Mouse (Mus musculus) heart, embryonic 13.5 days (tissue): ENCODE measurements around the gene Angptl7. TPM values are rescaled to one million over a fixed set of nuclear protein-coding genes. Genes with fewer than 3 reads are reported as not detected.

ENCODE experiments used
- ATAC-seq: fragments of 200-750 bp; cut with Nextera tagmentation; 2 replicates; pipeline ENCODE4 v1.8.0; 2017; ENCODE audit warnings: moderate TSS enrichment; ENCODE audit not compliant: insufficient number of reproducible peaks, low FRiP score, low TSS enrichment; ENCODE audit errors: extremely low read depth
- H3K27ac ChIP-seq: fragments of 300-500 bp; sonication (generic); replicated peaks from 2 replicates; pipeline ENCODE4 v1.5.1; 2015; ENCODE audit warnings: moderate library complexity, mild to moderate bottlenecking, inconsistent platforms
- H3K27me3 ChIP-seq: fragments of 300-500 bp; sonication (generic); replicated peaks from 2 replicates; pipeline ENCODE4 v1.6.1; 2015; ENCODE audit warnings: mild to moderate bottlenecking, inconsistent platforms
- H3K36me3 ChIP-seq: fragments of 300-500 bp; sonication (generic); 2 replicates; pipeline ENCODE4 v1.6.1; 2015; ENCODE audit warnings: mild to moderate bottlenecking, inconsistent platforms
- H3K4me1 ChIP-seq: fragments of 300-500 bp; sonication (generic); 2 replicates; pipeline ENCODE4 v1.6.1; 2015; ENCODE audit warnings: inconsistent platforms
- H3K4me2 ChIP-seq: fragments of 300-500 bp; sonication (generic); 2 replicates; pipeline ENCODE4 v1.6.1; 2015; ENCODE audit warnings: inconsistent platforms, mild to moderate bottlenecking, moderate library complexity
- H3K4me3 ChIP-seq: fragments of 300-500 bp; sonication (generic); 2 replicates; pipeline ENCODE4 v1.5.1; 2015; ENCODE audit warnings: moderate library complexity, mild to moderate bottlenecking, inconsistent platforms
- H3K9ac ChIP-seq: fragments of 300-500 bp; sonication (generic); 2 replicates; pipeline ENCODE4 v1.6.1; 2015; ENCODE audit warnings: inconsistent platforms, mild to moderate bottlenecking, moderate library complexity
- H3K9me3 ChIP-seq: fragments of 300-500 bp; sonication (generic); 2 replicates; pipeline ENCODE4 v1.6.1; 2016; ENCODE audit warnings: inconsistent platforms
- WGBS: fragments of 180-500 bp; shearing (Covaris S2); methylation state at CpG from one replicate; pipeline ENCODE4 v1.1.7; 2015; ENCODE audit warnings: mixed read lengths; 5-methylcytosine and 5-hydroxymethylcytosine counted together
- polyA plus RNA-seq: library from polyadenylated mRNA; unstranded; fragments of >200 nt; fragmentation: Nextera tagmentation; extraction: Ambion mirVana; gene quantifications from 2 replicates; pipeline ENCODE4 v1.2.1, GENCODE M21; 2015

Angptl7 gene
- polyA plus RNA-seq, 1 experiment from 2014 or later = 10.4 TPM

DNA sequence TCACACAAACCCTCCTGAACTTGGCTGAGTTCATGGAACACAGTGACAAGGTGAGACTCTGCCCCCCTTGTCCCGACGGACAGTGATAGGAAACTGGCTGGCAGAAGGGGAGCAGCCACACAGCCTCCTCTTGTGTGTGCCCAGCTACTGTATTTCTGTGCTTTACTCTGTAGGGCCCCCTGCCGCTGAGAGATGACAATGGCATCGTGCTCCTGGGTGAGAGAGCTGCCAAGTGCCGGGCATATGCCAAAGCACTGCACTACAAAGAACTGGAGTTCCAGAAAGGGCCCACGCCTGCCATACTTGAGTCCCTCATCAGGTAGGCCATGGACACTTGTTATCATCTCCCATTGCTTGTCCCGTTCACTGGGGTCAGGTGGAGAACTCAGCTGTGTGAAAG lies 8.8 kb downstream of the Angptl7 start:
- no peak for ATAC-seq
- H3K4me3 ChIP-seq = no peak overlapping the region
- H3K4me1 ChIP-seq = peaks cover 20% of the 10 kb centered on the region
- peaks cover 90% of the 10 kb centered on the region for H3K36me3 ChIP-seq
- no peaks in the 10 kb centered on the region for H3K27me3 ChIP-seq
- no peak overlapping the region for H3K27ac ChIP-seq
- WGBS = 78% methylated on average over 7 of the region's 7 CpGs
- no peaks in the 10 kb centered on the region for H3K9me3 ChIP-seq
- H3K9ac ChIP-seq = no peak overlapping the region
- no peak overlapping the region for H3K4me2 ChIP-seq

- no peak for ATAC-seq
- Histone ChIP-seq H3K4me1 (peaks cover 20% of the 10 kb centered on the region), H3K27me3 (no peaks in the 10 kb centered on the region), H3K36me3 (peaks cover 90% of the 10 kb centered on the region), H3K9ac (no peak overlapping the region), H3K4me2 (no peak overlapping the region), H3K4me3 (no peak overlapping the region), H3K27ac (no peak overlapping the region; the same call in 1 of the 2 replicates), H3K9me3 (no peaks in the 10 kb centered on the region)
- 44% methylated on average over 6 of the region's 6 CpGs for WGBS
These were observed 9.8 kb downstream of the Angptl7 start for GRCm38 (mm10) chr4:148490502-148490901.

- Histone ChIP-seq H3K4me1 (peaks cover 10% of the 10 kb centered on the region), H3K27ac (no peak overlapping the region), H3K27me3 (no peaks in the 10 kb centered on the region), H3K9ac (no peak overlapping the region), H3K4me2 (no peak overlapping the region), H3K9me3 (no peaks in the 10 kb centered on the region), H3K4me3 (no peak overlapping the region), H3K36me3 (peaks cover 99% of the 10 kb centered on the region)
- WGBS = 56% methylated on average over 2 of the region's 2 CpGs
- ATAC-seq = no peak
These were observed 12.4 kb downstream of the Angptl7 start for GRCm38 (mm10) chr4:148487841-148488240.

DNA sequence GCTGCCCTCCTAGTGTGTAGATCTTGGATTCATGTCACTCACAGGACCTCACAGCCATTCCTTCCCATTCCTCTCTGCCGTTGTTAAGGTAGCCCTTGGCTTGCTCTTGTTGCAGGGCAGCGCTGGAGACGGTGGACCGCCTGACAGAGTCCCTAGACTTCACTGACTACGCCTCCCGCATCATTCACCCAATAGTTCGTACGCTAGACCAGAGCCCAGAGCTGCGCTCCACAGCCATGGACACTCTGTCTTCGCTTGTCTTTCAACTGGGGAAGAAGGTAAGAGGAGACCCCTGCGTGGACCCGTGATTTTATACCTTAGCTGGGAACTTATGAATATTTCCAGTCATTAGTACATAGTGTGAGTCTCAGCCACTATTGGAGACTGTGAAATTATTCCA lies 15.7 kb downstream of the Angptl7 start:
- no peak overlapping the region for H3K27ac ChIP-seq
- no peaks in the 10 kb centered on the region for H3K4me1 ChIP-seq
- H3K4me3 ChIP-seq = no peak overlapping the region
- peaks cover 98% of the 10 kb centered on the region for H3K36me3 ChIP-seq
- H3K9me3 ChIP-seq = no peaks in the 10 kb centered on the region
- no peak for ATAC-seq
- no peak overlapping the region for H3K4me2 ChIP-seq
- no peaks in the 10 kb centered on the region for H3K27me3 ChIP-seq
- no peak overlapping the region for H3K9ac ChIP-seq
- WGBS = 93% methylated on average over 12 of the region's 12 CpGs

- ATAC-seq = no peak
- Histone ChIP-seq H3K4me2 (no peak overlapping the region), H3K4me1 (no peaks in the 10 kb centered on the region), H3K9ac (no peak overlapping the region), H3K9me3 (no peaks in the 10 kb centered on the region), H3K4me3 (no peak overlapping the region), H3K36me3 (peaks cover 97% of the 10 kb centered on the region), H3K27ac (no peak overlapping the region), H3K27me3 (no peaks in the 10 kb centered on the region)
- 88% methylated on average over 2 of the region's 2 CpGs for WGBS
These were observed 18.6 kb downstream of the Angptl7 start for GRCm38 (mm10) chr4:148481557-148482168.

DNA sequence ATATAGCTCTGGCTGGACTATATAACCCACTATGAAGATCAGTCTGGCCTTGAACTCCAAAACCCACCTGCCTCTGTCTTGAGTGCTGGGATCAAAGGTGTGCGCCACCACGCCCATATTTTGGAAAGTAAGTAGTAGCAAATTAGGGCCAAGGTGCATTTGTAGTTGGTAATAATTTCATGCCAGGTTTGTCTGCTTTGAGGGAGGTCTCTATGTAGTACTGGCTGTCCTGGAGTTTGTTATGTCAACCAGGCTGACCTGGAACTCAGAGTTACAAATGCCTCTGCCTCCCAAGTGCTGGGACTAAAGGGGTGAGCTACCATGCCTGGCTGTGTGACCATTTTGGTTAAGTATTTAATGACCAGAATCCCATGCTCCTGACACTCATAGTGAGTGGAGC lies 20.0 kb downstream of the Angptl7 start:
- Histone ChIP-seq H3K4me2 (no peak overlapping the region), H3K27me3 (no peaks in the 10 kb centered on the region), H3K9ac (no peak overlapping the region), H3K36me3 (peaks cover 97% of the 10 kb centered on the region), H3K4me1 (no peaks in the 10 kb centered on the region), H3K9me3 (no peaks in the 10 kb centered on the region), H3K4me3 (no peak overlapping the region), H3K27ac (no peak overlapping the region)
- WGBS = 91% methylated on average over 2 of the region's 2 CpGs
- ATAC-seq = no peak

GRCm38 (mm10) chr4:148473496-148473895 lies 26.8 kb downstream of the Angptl7 start:
- 86% methylated on average over 5 of the region's 5 CpGs for WGBS
- Histone ChIP-seq H3K27ac (no peak overlapping the region), H3K4me3 (no peak overlapping the region), H3K27me3 (no peaks in the 10 kb centered on the region), H3K9me3 (no peaks in the 10 kb centered on the region), H3K36me3 (peaks cover 96% of the 10 kb centered on the region), H3K4me2 (no peak overlapping the region), H3K9ac (no peak overlapping the region), H3K4me1 (no peaks in the 10 kb centered on the region)
- ATAC-seq = no peak

- WGBS = 89% methylated on average over 8 of the region's 8 CpGs
- H3K4me3 ChIP-seq = no peak overlapping the region
- H3K4me1 ChIP-seq = no peaks in the 10 kb centered on the region
- H3K4me2 ChIP-seq = no peak overlapping the region
- peaks cover 97% of the 10 kb centered on the region for H3K36me3 ChIP-seq
- no peaks in the 10 kb centered on the region for H3K9me3 ChIP-seq
- H3K27me3 ChIP-seq = no peaks in the 10 kb centered on the region
- H3K27ac ChIP-seq = no peak overlapping the region
- no peak overlapping the region for H3K9ac ChIP-seq
- ATAC-seq = no peak
These were observed 27.7 kb downstream of the Angptl7 start for GRCm38 (mm10) chr4:148472436-148473174.

- H3K9ac ChIP-seq = no peak overlapping the region
- no peaks in the 10 kb centered on the region for H3K9me3 ChIP-seq
- ATAC-seq = no peak
- H3K36me3 ChIP-seq = peaks cover 96% of the 10 kb centered on the region
- no peak overlapping the region for H3K4me2 ChIP-seq
- no peak overlapping the region for H3K27ac ChIP-seq
- H3K4me1 ChIP-seq = no peaks in the 10 kb centered on the region
- H3K4me3 ChIP-seq = no peak overlapping the region
- 94% methylated on average over 10 of the region's 10 CpGs for WGBS
- H3K27me3 ChIP-seq = no peaks in the 10 kb centered on the region
These were observed 28.9 kb downstream of the Angptl7 start for GRCm38 (mm10) chr4:148471363-148471806.

GRCm38 (mm10) chr4:148469487-148470252 lies 30.6 kb downstream of the Angptl7 start:
- Histone ChIP-seq H3K27ac (no peak overlapping the region), H3K9me3 (no peaks in the 10 kb centered on the region), H3K36me3 (peaks cover 96% of the 10 kb centered on the region), H3K27me3 (no peaks in the 10 kb centered on the region), H3K4me3 (no peak overlapping the region), H3K9ac (no peak overlapping the region), H3K4me1 (no peaks in the 10 kb centered on the region), H3K4me2 (no peak overlapping the region)
- WGBS = 82% methylated on average over 11 of the region's 11 CpGs
- ATAC-seq = no peak

GRCm38 (mm10) chr4:148468396-148468795 lies 31.9 kb downstream of the Angptl7 start:
- no peak overlapping the region for H3K27ac ChIP-seq
- H3K9me3 ChIP-seq = no peaks in the 10 kb centered on the region
- 87% methylated on average over 10 of the region's 10 CpGs for WGBS
- ATAC-seq = no peak
- H3K27me3 ChIP-seq = no peaks in the 10 kb centered on the region
- H3K4me2 ChIP-seq = no peak overlapping the region
- no peak overlapping the region for H3K4me3 ChIP-seq
- no peak overlapping the region for H3K9ac ChIP-seq
- no peaks in the 10 kb centered on the region for H3K4me1 ChIP-seq
- peaks cover 99% of the 10 kb centered on the region for H3K36me3 ChIP-seq
